Mouse (Mus musculus): ENCODE results near the gene Slc22a5. TPM values are rescaled to one million over a fixed set of nuclear protein-coding genes. Genes with fewer than 3 reads are reported as not detected.
A peak's percentile ranks its signal among the peaks of the same experiment; 100 is the strongest.
"Not testable (repeated sequence)": the region's sequence is repeated elsewhere in the genome, so short reads cannot be mapped to it uniquely, and the experiment has no call there.

Gene Slc22a5
- total and polyA plus RNA-seq, 2 experiments from 2014 or later: 12.8 to 13.6 TPM

DNA sequence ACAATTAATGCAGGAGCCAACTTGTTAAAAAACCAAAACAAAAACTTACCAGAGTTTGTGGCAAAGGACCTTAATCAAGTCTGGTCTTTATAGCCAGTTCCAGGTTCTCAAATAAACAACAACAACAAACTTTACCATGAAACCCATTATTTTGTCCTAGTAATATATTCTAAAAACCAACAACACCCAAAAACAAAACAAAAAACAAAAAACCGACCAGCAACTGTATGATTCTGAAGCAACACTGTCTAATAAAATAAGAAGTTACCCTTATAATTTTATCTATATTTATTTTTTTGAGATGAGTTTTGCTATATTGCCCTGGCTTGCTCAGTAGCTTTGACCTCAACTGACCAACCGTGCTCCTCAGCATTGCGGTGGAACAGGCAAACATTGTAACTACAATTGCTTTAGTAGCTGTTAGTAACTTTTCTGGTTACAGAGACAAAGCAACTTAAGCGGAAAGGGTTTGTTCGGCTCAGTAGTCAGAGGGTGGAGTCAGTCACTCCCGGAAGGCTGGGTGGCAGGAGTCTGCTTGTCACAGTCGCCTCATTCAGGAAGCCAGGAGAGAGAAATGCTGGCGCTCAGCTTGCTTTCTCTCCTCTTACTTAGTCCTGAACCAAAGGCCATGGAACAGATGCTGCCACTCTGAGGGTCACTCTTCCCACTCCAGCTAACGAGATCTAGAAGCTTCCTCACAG is 1.4 kb upstream of the Slc22a5 start:
- WGBS: 35% methylated on average over 9 of the region's 9 CpGs
- Histone ChIP-seq H3K9me3 (ENCODE audit: low read length) (no peaks in the 10 kb centered on the region), H3K36me3 (ENCODE audit: insufficient read depth, low read length) (no peaks in the 10 kb centered on the region), H3K4me3 (ENCODE audit: low read depth, low read length) (no peak overlapping the region), H3K4me2 (ENCODE audit: low read depth, low read length, poor library complexity, severe bottlenecking) (no peak overlapping the region), H3K27me3 (ENCODE audit: insufficient read depth, low read length) (no peaks in the 10 kb centered on the region), H3K4me1 (ENCODE audit: insufficient read depth, low read length) (peaks cover 5% of the 10 kb centered on the region; the same call in 1 of the 2 replicates), H3K27ac (ENCODE audit: low read depth, low read length) (no peak overlapping the region), H3K9ac (replicated peaks; ENCODE audit: low read length, poor library complexity, severe bottlenecking) (no peak overlapping the region)
- ATAC-seq (ENCODE audit: low FRiP score) (no peak), DNase-seq (ENCODE audit: low spot score) (no peak)
- no peak for TF ChIP-seq CTCF (IDR thresholded peaks at IDR 0.05)

DNA sequence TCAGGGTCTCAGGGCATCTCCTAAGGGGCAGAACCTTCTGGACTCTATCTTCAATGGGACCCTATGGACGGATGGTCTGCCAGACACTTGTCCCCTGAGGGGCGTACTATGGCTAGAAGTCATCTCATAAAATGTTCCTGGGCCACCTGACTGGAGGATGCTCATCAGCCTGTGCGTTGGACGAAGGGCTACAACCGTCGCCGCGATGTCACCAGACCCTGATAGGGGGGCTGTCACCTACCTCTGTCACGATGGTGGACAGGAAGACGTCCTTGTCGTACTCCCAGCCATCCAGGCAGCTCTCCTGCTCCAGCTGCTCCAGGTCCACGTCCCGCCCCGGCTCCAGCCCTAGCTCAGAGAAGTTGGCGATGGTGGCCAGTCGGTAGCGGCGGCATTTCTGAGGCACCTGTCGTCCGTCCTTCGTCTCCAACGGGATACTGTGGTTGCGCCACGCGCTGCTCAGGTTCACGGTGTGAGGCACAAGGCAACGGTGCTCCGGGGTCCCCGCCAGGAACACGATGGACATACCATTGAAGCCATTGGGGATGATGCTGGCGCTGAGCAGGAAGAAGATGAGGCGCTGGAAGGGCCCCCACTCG is 455 bp downstream of the Slc22a5 start:
- Histone ChIP-seq H3K4me1 (ENCODE audit: insufficient read depth, low read length) (peaks cover 5% of the 10 kb centered on the region; the same call in 1 of the 2 replicates), H3K4me2 (ENCODE audit: low read depth, low read length, poor library complexity, severe bottlenecking) (peak overlapping the region; percentile 67), H3K27me3 (ENCODE audit: insufficient read depth, low read length) (no peaks in the 10 kb centered on the region), H3K36me3 (ENCODE audit: insufficient read depth, low read length) (no peaks in the 10 kb centered on the region; the same call in 1 of the 2 replicates), H3K4me3 (ENCODE audit: low read depth, low read length) (peak overlapping the region; percentile 64), H3K27ac (ENCODE audit: low read depth, low read length) (peak overlapping the region; percentile 59; the same call in 1 of the 2 replicates), H3K9ac (replicated peaks; ENCODE audit: low read length, poor library complexity, severe bottlenecking) (peak overlapping the region; percentile 68), H3K9me3 (ENCODE audit: low read length) (no peaks in the 10 kb centered on the region)
- no peak for TF ChIP-seq CTCF (IDR thresholded peaks at IDR 0.05)
- DNase-seq (ENCODE audit: low spot score) (peak; percentile 7), ATAC-seq (ENCODE audit: low FRiP score) (peak; percentile 11; the same call in 1 of the 2 replicates)
- 3% methylated on average over 33 of the region's 33 CpGs for WGBS

DNA sequence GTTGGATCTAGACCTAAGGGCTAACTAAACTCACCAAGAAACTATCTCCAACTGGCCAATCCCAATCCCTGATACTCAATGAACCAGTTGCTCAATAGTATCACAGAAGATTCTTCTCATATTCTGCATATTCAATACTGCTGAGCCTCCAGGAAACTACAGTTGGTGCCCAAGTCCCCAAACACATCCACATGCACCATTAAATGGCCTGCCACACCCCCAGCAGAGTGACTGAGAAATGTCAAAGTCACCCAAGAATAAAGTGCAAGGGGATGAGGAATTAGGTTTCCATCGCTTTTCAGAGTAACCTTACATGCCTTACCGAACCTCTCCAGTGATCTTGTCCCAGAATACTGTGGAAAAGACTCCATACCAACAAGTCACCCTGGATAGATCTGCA is 1.2 kb downstream of the Slc22a5 start:
- Histone ChIP-seq H3K36me3 (ENCODE audit: insufficient read depth, low read length) (no peaks in the 10 kb centered on the region; the same call in 1 of the 2 replicates), H3K4me2 (ENCODE audit: low read depth, low read length, poor library complexity, severe bottlenecking) (peak overlapping the region; percentile 67), H3K4me1 (ENCODE audit: insufficient read depth, low read length) (peaks cover 5% of the 10 kb centered on the region; the same call in 1 of the 2 replicates), H3K27me3 (ENCODE audit: insufficient read depth, low read length) (no peaks in the 10 kb centered on the region), H3K4me3 (ENCODE audit: low read depth, low read length) (peak overlapping the region; percentile 64; the same call in 1 of the 2 replicates), H3K27ac (ENCODE audit: low read depth, low read length) (no peak overlapping the region), H3K9ac (replicated peaks; ENCODE audit: low read length, poor library complexity, severe bottlenecking) (no peak overlapping the region), H3K9me3 (ENCODE audit: low read length) (no peaks in the 10 kb centered on the region)
- ATAC-seq (ENCODE audit: low FRiP score) (no peak), DNase-seq (ENCODE audit: low spot score) (no peak)
- TF ChIP-seq CTCF (IDR thresholded peaks at IDR 0.05): no peak
- WGBS: 86% methylated on average over 2 of the region's 2 CpGs

DNA sequence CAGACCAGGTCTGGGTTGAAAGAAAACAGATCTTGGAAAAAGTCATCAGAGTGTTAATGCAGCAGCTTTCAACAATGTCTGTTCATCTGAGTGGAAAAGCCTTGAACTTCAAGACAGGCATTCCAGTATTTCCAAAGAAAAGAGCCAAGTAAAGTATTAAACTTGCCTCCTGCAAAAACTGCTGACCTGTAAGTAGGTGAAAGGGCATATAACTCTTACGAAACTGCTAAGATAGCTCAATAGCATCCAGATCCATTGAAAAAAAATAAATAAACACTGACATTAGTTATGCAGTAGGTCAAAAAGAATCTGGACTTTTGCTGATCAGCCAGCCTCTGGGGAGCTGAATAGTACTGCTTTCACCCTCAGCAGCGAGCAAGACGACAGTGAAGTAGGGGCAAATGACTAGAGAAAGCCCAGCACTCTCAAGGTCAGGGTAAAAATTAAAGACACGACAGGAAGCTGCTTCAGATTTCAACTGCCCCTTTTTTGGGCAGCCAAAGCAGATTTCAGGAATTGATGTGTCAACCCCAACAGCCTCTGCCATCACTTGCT is 2.3 kb downstream of the Slc22a5 start:
- TF ChIP-seq CTCF (IDR thresholded peaks at IDR 0.05): no peak
- no peak overlapping the region for H3K27ac ChIP-seq (ENCODE audit: low read depth, low read length)
- no peaks in the 10 kb centered on the region; the same call in 1 of the 2 replicates for H3K36me3 ChIP-seq (ENCODE audit: insufficient read depth, low read length)
- ATAC-seq (ENCODE audit: low FRiP score) (no peak), DNase-seq (ENCODE audit: low spot score) (no peak)
- H3K4me3 ChIP-seq (ENCODE audit: low read depth, low read length): no peak overlapping the region
- no peak overlapping the region for H3K4me2 ChIP-seq (ENCODE audit: low read depth, low read length, poor library complexity, severe bottlenecking)
- H3K4me1 ChIP-seq (ENCODE audit: insufficient read depth, low read length): peaks cover 5% of the 10 kb centered on the region; the same call in 1 of the 2 replicates
- H3K9ac ChIP-seq (replicated peaks; ENCODE audit: low read length, poor library complexity, severe bottlenecking): no peak overlapping the region
- WGBS: 72% methylated on average over 4 of the region's 4 CpGs
- H3K9me3 ChIP-seq (ENCODE audit: low read length): no peaks in the 10 kb centered on the region
- H3K27me3 ChIP-seq (ENCODE audit: insufficient read depth, low read length): no peaks in the 10 kb centered on the region

DNA sequence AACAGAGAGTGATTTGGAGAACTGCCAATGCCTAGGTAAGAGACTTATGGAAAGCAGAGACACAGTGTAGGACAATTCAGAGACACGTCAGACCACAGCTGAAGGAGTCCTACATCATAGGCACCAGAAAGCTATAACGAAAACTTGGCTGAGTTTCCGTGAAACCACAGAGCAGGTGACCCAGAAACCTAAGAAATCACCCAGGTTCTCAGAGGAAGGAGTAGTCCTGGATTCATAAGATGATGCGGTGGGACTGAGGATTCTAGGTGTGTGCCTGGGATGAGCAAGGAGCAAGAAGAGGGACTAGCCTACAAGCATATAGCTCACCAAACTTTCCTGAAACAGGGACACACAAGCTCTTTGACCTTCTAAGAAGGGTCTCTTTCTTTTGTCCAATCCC is 3.2 kb downstream of the Slc22a5 start:
- Histone ChIP-seq H3K27me3 (ENCODE audit: insufficient read depth, low read length) (no peaks in the 10 kb centered on the region), H3K36me3 (ENCODE audit: insufficient read depth, low read length) (no peaks in the 10 kb centered on the region; the same call in 1 of the 2 replicates), H3K27ac (ENCODE audit: low read depth, low read length) (no peak overlapping the region), H3K4me1 (ENCODE audit: insufficient read depth, low read length) (peaks cover 5% of the 10 kb centered on the region; the same call in 1 of the 2 replicates), H3K4me3 (ENCODE audit: low read depth, low read length) (no peak overlapping the region), H3K4me2 (ENCODE audit: low read depth, low read length, poor library complexity, severe bottlenecking) (no peak overlapping the region), H3K9ac (replicated peaks; ENCODE audit: low read length, poor library complexity, severe bottlenecking) (no peak overlapping the region), H3K9me3 (ENCODE audit: low read length) (no peaks in the 10 kb centered on the region)
- DNase-seq (ENCODE audit: low spot score): no peak
- no peak for ATAC-seq (ENCODE audit: low FRiP score)
- whole genome bisulfite sequencing: 91% methylated on average over 4 of the region's 4 CpGs
- TF ChIP-seq CTCF (IDR thresholded peaks at IDR 0.05): no peak

DNA sequence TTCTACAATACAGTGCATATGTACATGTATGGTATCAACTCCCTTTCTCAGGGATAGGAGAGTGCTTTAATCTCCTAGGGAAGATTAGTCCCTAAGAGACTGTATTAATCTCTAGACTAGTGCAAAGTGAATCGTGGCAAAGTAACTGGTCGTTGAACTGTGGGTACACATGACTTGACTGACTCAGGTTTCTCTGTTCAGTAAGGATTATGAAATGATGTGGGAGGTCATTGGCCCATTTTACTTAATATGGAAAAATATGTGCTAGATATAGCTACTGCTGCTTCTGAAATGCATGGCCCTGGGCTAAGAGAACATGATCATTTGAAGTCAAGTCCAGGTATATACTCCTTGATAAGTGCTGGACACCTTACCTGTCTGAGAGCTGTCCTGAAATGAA is 8.2 kb downstream of the Slc22a5 start:
- DNase-seq (ENCODE audit: low spot score): no peak
- WGBS: 81% methylated on average over 2 of the region's 2 CpGs
- no peak for ATAC-seq (ENCODE audit: low FRiP score)
- no peaks in the 10 kb centered on the region for H3K4me1 ChIP-seq (ENCODE audit: insufficient read depth, low read length)
- H3K4me3 ChIP-seq (ENCODE audit: low read depth, low read length): no peak overlapping the region
- H3K27me3 ChIP-seq (ENCODE audit: insufficient read depth, low read length): no peaks in the 10 kb centered on the region
- no peaks in the 10 kb centered on the region; the same call in none of the 2 replicates for H3K36me3 ChIP-seq (ENCODE audit: insufficient read depth, low read length)
- no peak for TF ChIP-seq CTCF (IDR thresholded peaks at IDR 0.05)
- no peak overlapping the region for H3K27ac ChIP-seq (ENCODE audit: low read depth, low read length)
- no peak overlapping the region for H3K9ac ChIP-seq (replicated peaks; ENCODE audit: low read length, poor library complexity, severe bottlenecking)
- H3K4me2 ChIP-seq (ENCODE audit: low read depth, low read length, poor library complexity, severe bottlenecking): no peak overlapping the region
- no peaks in the 10 kb centered on the region for H3K9me3 ChIP-seq (ENCODE audit: low read length)

DNA sequence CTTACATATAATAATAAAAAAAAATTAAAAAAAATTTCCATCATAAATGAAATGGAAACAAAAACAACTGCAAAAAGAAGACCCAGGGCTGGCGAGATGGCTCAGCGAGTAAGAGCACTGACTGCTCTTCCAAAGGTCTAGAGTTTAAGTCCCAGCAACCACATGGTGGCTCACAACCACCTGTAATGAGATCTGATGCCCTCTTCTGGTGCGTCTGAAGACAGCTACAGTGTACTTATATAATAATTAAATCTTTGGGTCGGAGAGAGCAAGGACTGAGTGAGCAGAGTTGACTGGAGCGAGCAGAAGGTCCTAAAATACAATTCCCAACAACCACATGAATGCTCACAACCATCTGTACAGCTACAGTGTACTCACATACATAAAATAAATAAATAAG is 13.4 kb downstream of the Slc22a5 start:
- 83% methylated on average over 5 of the region's 5 CpGs for WGBS
- H3K36me3 ChIP-seq (ENCODE audit: insufficient read depth, low read length); H3K4me1 ChIP-seq (ENCODE audit: insufficient read depth, low read length); H3K4me2 ChIP-seq (ENCODE audit: low read depth, low read length, poor library complexity, severe bottlenecking); H3K4me3 ChIP-seq (ENCODE audit: low read depth, low read length); ATAC-seq (ENCODE audit: low FRiP score); H3K27ac ChIP-seq (ENCODE audit: low read depth, low read length); H3K9ac ChIP-seq (replicated peaks; ENCODE audit: low read length, poor library complexity, severe bottlenecking); H3K9me3 ChIP-seq (ENCODE audit: low read length); DNase-seq (ENCODE audit: low spot score); H3K27me3 ChIP-seq (ENCODE audit: insufficient read depth, low read length): not testable (repeated sequence)
